Mouse (Mus musculus) embryonic fibroblast, embryonic 13.5 days (primary cell): Measurements from ENCODE around the gene Id3.

ENCODE experiments used
- CTCF ChIP-seq: IDR thresholded peaks from 2 replicates; pipeline ENCODE4 v1.5.1; 2011; ENCODE audit warnings: mild to moderate bottlenecking, control low read depth, low read length, moderate library complexity, borderline replicate concordance; ENCODE audit not compliant: insufficient read depth
- POLR2A ChIP-seq: IDR thresholded peaks from 2 replicates; pipeline ENCODE4 v1.6.1; 2011; ENCODE audit warnings: low read depth, mild to moderate bottlenecking, control low read depth, low read length, moderate library complexity

- TF ChIP-seq CTCF (no peak), POLR2A (peak; percentile 17)
Measured at GRCm38 (mm10) chr4:136134978-136135873, 8.1 kb upstream of the Id3 start.
